Mouse (Mus musculus) lung, postnatal 36 days (tissue): ENCODE results near the gene Litaf.
"Not testable (repeated sequence)": the region's sequence is repeated elsewhere in the genome, so short reads cannot be mapped to it uniquely, and the experiment has no call there.

Experiments used
- DNase-seq: peaks from one replicate; pipeline ENCODE4 v3.0.0; 2022; ENCODE audit warnings: mixed read lengths

The Litaf gene

DNA sequence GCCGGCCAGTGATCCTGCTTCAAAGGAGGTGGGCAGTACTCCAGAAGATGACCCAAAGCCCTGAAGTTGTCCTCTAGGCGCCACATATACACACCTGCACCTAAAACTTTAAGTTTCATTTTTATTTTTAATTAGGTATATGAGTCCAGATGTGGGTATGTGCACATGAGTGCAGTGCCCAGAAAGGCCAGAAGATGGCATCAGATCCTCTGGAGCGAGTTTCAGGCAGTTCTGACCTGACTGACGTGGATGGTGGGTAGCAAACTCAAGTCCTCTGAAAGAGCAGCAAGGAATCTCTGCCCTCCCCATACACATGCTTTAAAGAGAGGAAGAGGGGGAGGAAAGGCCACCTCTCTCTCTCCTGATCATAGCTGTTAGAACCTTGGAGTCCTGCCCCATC, 76.1 kb downstream of the Litaf start:
- peak; percentile 58 for DNase-seq

DNA sequence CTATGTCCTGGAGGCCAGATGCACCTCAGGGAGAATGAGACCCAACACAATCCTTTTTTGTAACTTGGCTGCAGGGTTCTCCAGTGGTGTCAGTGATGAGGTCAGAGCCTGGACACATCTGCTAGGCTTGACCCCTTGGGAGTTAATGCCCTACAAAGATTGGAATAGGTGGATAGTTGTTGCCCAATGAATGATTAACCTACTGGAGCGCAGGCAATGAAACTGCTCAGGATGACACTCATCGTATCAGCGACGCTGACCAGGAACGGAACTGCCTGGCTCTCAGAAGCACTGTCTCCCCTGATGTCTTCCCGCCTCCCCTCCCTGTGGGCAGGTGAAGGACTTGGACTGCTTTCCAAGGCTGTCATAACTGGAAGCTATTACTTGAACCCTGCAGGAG, 76.6 kb downstream of the Litaf start:
- DNase-seq, result no peak

DNA sequence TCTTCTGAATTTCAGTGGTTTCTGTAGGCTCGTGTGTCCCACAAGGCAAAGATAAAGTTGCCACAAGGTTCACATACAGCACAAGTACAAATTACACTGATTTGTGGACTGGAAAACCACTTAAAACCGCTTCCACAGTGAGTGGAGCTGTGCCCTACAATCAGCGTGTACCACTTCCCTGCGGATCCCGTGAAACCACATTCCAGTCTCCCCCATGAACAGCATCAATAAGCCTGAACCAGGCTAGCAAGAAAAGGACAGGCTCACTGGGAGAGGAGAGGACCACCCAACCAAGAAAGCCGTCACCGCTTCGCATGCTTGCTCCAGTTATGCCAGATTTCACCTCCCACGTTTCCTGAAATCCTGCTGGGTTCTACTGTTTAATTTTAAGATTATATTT, 77.7 kb downstream of the Litaf start:
- DNase-seq, result no peak

DNA sequence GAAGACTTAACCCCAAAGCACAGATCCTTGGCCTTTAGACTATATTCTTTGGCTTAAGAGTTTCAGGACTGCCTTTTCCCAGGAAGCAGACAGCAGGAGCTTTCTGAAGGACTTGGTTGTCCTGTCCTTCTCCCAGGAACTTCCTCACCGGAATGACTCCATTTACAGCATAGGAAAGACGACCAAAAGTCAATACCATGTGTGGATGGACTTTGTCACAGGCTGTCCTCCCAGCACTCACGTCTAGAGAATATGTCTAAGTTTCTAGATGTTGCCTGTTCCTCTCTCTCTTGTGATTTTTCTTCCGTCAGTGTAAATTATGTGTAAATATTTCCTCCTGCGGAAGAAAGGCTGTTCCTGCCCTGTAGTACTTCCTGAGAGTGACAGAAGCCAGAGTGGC, 81.4 kb downstream of the Litaf start:
- DNase-seq, result no peak

GRCm38 (mm10) chr16:10981493-10982070, 84.4 kb downstream of the Litaf start:
- DNase-seq, result no peak

- peak; percentile 42 for DNase-seq
Observed at GRCm38 (mm10) chr16:10979064-10979803, 86.7 kb downstream of the Litaf start.

GRCm38 (mm10) chr16:10977877-10978276, 88.1 kb downstream of the Litaf start:
- no peak for DNase-seq

GRCm38 (mm10) chr16:10976202-10976631, 89.7 kb downstream of the Litaf start:
- peak; percentile 80 for DNase-seq

DNA sequence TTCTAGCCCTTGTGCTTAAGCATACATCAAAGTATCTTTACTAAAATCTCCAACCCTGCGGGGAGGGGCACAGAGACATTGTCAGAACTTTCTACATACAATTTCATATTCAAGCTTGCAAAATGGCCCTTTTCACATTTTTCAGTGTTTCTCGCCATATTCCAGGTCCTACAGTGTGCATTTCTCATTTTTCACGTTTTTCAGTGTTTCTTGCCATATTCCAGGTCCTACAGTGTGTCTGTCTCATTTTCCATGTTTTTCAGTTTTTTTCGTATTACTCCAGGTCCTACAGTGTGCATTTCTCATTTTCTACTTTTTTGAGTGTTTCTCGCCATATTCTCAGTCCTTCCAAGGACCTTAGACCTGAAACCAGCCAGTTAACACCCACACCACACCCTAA, 91.0 kb downstream of the Litaf start:
- no peak for DNase-seq

DNA sequence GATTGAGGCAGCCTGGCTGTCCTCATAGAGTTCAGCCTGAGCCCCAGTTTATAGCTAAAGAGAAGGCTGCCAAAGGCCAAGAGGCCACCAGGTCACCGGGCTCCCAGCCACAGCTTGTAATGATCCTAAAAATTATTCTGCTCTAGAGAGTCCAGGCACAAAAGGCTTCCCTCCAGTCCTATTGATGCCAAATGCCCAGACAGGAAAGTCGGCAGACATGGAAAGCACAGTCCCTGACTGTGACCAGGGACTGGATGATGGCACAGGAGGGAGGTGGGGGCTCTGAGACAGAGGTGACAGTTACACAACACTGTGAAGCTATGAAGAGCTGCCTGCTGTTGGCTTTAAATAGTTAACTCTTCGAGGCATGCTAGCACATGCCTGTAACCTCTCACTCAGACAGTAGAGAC, 91.9 kb downstream of the Litaf start:
- DNase-seq, result peak; percentile 60

- no peak for DNase-seq
Observed at GRCm38 (mm10) chr16:10972259-10972658, 93.7 kb downstream of the Litaf start.

DNA sequence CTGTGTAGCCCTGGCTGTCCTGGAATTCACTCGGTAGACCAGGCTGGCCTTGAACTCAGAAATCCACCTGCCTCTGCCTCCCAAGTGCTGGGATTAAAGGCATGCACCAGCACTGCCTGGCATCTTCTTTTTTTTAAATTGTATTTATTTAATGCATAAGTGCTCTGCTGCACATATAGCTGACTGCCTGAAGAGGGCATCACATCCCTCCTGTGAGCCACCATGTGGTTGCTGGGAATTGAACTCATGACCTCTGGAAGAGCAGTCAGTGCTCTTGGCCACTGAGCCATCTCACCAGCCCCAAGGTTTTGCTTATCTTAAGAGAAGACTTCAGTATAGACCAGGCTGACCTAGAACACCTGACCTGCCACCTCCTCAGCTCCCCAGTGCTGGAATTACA, 96.0 kb downstream of the Litaf start:
- DNase-seq, result not testable (repeated sequence)

DNA sequence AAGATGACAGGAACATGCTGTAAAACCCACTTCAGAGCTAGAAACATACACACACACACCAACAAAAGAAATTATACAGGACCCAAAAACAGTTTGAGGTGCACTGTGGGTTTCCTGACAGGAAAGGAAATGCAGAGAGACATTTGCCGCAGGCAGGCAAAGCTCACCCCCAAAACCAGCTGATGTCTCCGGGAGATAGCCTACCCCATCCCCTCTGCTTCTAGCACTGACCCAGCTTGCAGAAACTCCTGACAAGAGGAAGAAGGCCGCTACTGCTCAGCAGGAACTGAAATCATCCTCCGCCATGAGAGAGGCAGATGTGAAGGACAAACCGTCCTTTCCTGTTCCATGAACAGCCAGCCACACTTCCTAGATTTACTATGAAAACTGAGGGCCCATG, 96.6 kb downstream of the Litaf start:
- DNase-seq, result no peak

GRCm38 (mm10) chr16:10968299-10968698, 97.7 kb downstream of the Litaf start:
- no peak for DNase-seq

DNA sequence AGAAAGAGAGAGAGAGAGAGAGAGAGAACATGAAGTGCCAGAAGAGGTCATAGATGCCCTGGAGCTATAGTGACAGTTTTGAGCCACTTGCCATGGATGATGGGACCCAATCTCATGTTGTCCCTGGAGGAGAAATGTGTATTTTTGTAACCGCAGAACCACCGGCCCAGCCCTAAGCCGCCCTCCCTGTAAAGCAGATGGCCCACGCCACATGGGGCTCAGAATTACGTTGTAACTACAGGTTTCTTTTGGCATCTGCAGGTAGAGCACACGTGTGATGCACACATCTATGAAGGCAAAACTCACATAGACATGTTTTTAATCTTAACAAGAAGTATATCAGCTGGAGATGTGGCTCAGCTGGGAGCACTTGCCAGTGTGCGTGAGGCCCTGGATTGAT, 98.2 kb downstream of the Litaf start:
- no peak for DNase-seq

GRCm38 (mm10) chr16:10967013-10967412, 98.9 kb downstream of the Litaf start:
- DNase-seq, result no peak

DNA sequence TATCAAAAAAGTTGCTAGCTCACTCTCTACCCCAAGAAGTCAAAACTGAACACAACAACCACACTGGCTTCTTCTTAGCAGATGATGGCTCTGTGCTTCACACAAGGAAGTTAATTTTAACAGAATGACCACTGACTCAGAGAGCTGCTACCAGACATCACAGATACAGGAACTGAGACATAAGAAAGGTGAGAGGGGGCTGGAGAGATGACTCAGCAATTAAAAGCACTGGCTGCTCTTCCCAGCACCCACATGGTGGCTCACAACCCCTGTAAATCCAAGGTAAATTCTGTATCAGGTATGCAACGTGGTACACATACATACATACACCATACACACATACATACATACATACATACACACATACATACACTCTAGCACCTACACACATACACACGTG, 100.9 kb downstream of the Litaf start:
- DNase-seq, result no peak

DNA sequence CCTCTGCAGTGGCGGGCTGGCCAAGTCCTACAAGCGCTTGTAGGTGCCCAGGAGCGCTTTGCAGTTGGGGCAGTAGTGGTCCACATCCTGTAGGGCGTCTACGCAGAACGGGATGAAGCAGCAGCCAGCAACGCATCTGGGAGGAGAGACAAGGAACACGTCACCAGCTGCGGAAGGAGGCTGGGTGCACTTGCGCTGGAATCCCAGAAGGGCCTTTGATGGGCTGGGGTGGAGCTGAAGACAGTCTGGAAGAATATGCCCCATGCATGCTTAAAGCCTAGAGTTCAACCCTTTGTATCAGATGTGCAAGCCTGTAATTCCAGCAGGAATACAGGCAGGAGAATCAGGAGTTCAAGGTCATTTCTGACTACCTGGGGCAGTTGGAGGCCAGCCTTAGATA, 105.0 kb downstream of the Litaf start:
- DNase-seq, result no peak

- no peak for DNase-seq
Observed at GRCm38 (mm10) chr16:10958763-10959440, 107.1 kb downstream of the Litaf start.

- not testable (repeated sequence) for DNase-seq
Observed at GRCm38 (mm10) chr16:10958307-10958706, 107.7 kb downstream of the Litaf start.

- no peak for DNase-seq
Observed at GRCm38 (mm10) chr16:10957794-10958193, 108.2 kb downstream of the Litaf start.

GRCm38 (mm10) chr16:10956938-10957685, 108.8 kb downstream of the Litaf start:
- no peak for DNase-seq

GRCm38 (mm10) chr16:10955078-10955477, 110.9 kb downstream of the Litaf start:
- no peak for DNase-seq
